In the genomic region with DNA sequence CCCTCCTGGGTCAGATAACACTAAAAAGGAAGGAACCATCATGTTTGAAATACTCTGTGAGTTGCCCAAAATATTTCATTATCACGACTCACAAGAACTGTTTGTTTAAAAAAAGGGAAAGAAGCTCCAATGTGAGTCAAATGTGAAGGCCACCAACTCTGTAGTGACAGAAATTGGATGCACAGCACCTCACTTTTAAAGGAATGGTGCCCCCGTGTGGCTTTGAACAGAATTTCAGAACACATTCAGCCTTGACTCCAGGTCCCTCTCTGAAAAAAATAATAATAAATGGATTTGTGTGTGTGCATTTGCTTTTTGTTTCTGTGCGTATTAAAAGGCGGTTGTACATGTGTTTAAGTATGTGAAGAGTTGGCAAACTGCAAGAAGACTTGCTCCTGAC, we compare ENCODE assay signal across 8 mouse cellular contexts.
DNase-seq lines count a peak whose midpoint lies in the region; ATAC-seq lines count a peak whose summit lies in the region.

No protein-coding gene starts in this region.

- H3K9ac ChIP-seq in forebrain, embryonic 16.5 days (replicated peaks; ENCODE audit: low read depth, low read length) = no peak overlapping the region
- H3K9ac ChIP-seq in neural tube, embryonic 15.5 days (replicated peaks) = no peak overlapping the region

- H3K27me3 ChIP-seq in forebrain, embryonic 16.5 days (replicated peaks; ENCODE audit: control insufficient read depth, insufficient read depth, low read length) = no peaks in the 10 kb centered on the region
- no peaks in the 10 kb centered on the region for H3K27me3 ChIP-seq in limb, embryonic 10.5 days (ENCODE audit: low read depth, poor library complexity, severe bottlenecking)
- no peaks in the 10 kb centered on the region for H3K27me3 ChIP-seq in neural tube, embryonic 15.5 days (replicated peaks)

- H3K4me3 ChIP-seq in forebrain, embryonic 16.5 days (replicated peaks; ENCODE audit: low read length) = no peak overlapping the region
- no peak overlapping the region for H3K4me3 ChIP-seq in limb, embryonic 10.5 days
- no peak overlapping the region for H3K4me3 ChIP-seq in neural tube, embryonic 15.5 days (replicated peaks)

- peak; percentile 64 for ATAC-seq in forebrain, embryonic 16.5 days
- ATAC-seq in inflammation-experienced regulatory T-cells, adult 6 months = peak; percentile 76
- ATAC-seq in neural tube, embryonic 15.5 days (ENCODE audit: low FRiP score) = peak; percentile 66; the same call in 1 of the 2 replicates

- H3K27ac ChIP-seq in forebrain, embryonic 16.5 days (ENCODE audit: low read length) = no peak overlapping the region
- H3K27ac ChIP-seq in limb, embryonic 10.5 days = no peak overlapping the region
- H3K27ac ChIP-seq in neural tube, embryonic 15.5 days (replicated peaks) = no peak overlapping the region

- no peaks in the 10 kb centered on the region for H3K9me3 ChIP-seq in forebrain, embryonic 16.5 days (ENCODE audit: control insufficient read depth, low read length)
- H3K9me3 ChIP-seq in limb, embryonic 10.5 days (replicated peaks) = no peaks in the 10 kb centered on the region
- H3K9me3 ChIP-seq in neural tube, embryonic 15.5 days (replicated peaks) = no peaks in the 10 kb centered on the region

- no peaks in the 10 kb centered on the region for H3K36me3 ChIP-seq in forebrain, embryonic 16.5 days (ENCODE audit: control insufficient read depth, insufficient read depth)
- no peaks in the 10 kb centered on the region for H3K36me3 ChIP-seq in limb, embryonic 10.5 days
- H3K36me3 ChIP-seq in neural tube, embryonic 15.5 days = no peaks in the 10 kb centered on the region

- H3K4me2 ChIP-seq in forebrain, embryonic 16.5 days (ENCODE audit: low read length) = no peak overlapping the region
- H3K4me2 ChIP-seq in neural tube, embryonic 15.5 days = no peak overlapping the region

- DNase-seq in B cell, adult 2 months = peak; percentile 66 to 68
- peak; percentile 3 to 18 for DNase-seq in CD8-positive naive resting alpha-beta T cell, adult 2 months (ENCODE audit: low read depth in 2 of 2, low spot score in 2 of 2)
- DNase-seq in c-Kit-positive CD71-positive TER-119-negative erythroid progenitor cells, embryonic 14.5 days (ENCODE audit: low read depth) = peak; percentile 34
- DNase-seq in limb, embryonic 10.5 days (ENCODE audit: low spot score) = peak; percentile 69
- no peak for DNase-seq in yolk sac, embryonic 10.5 days (ENCODE audit: low spot score)

- H3K4me1 ChIP-seq in forebrain, embryonic 16.5 days (replicated peaks; ENCODE audit: control insufficient read depth, insufficient read depth, low read length) = no peaks in the 10 kb centered on the region
- H3K4me1 ChIP-seq in limb, embryonic 10.5 days = no peaks in the 10 kb centered on the region
- no peaks in the 10 kb centered on the region for H3K4me1 ChIP-seq in neural tube, embryonic 15.5 days

- 19% methylated on average over 4 of the region's 4 CpGs for WGBS in forebrain, embryonic 16.5 days
- 22% methylated on average over 4 of the region's 4 CpGs for WGBS in limb, embryonic 10.5 days
- WGBS in neural tube, embryonic 15.5 days = 27% methylated on average over 4 of the region's 4 CpGs
